Mouse (Mus musculus) forebrain, embryonic 13.5 days (tissue): ENCODE measurements at regions not wholly inside any gene's neighbourhood (a gene's known extent, or its start where the extent isn't known, plus 50 kb on each side); places are given as distances from the start of the nearest gene placed in this dataset.
"Not testable (repeated sequence)": the region's sequence is repeated elsewhere in the genome, so short reads cannot be mapped to it uniquely, and the experiment has no call there.

Experiments
- ATAC-seq: fragments of 200-750 bp; cut with Nextera tagmentation; 2 replicates; pipeline ENCODE4 v1.8.0; 2017
- H3K27ac ChIP-seq: fragments of 300-500 bp; sonication (generic); 2 replicates; pipeline ENCODE4 v1.5.1; 2015; ENCODE audit warnings: inconsistent platforms, mild to moderate bottlenecking, moderate library complexity
- H3K27me3 ChIP-seq: fragments of 300-500 bp; sonication (generic); 2 replicates; pipeline ENCODE4 v1.6.1; 2015; ENCODE audit warnings: mild to moderate bottlenecking, inconsistent platforms
- H3K36me3 ChIP-seq: fragments of 300-500 bp; sonication (generic); 2 replicates; pipeline ENCODE4 v1.6.1; 2015; ENCODE audit warnings: mild to moderate bottlenecking, inconsistent platforms; ENCODE audit not compliant: poor library complexity, severe bottlenecking
- H3K4me1 ChIP-seq: fragments of 300-500 bp; sonication (generic); 2 replicates; pipeline ENCODE4 v1.6.1; 2015; ENCODE audit warnings: inconsistent platforms
- H3K4me2 ChIP-seq: fragments of 300-500 bp; sonication (generic); 2 replicates; pipeline ENCODE4 v1.6.1; 2015; ENCODE audit warnings: inconsistent platforms, mild to moderate bottlenecking, moderate library complexity
- H3K4me3 ChIP-seq: fragments of 300-500 bp; sonication (generic); 2 replicates; pipeline ENCODE4 v1.5.1; 2015; ENCODE audit warnings: mild to moderate bottlenecking, inconsistent platforms
- H3K9ac ChIP-seq: fragments of 300-500 bp; sonication (generic); 2 replicates; pipeline ENCODE4 v1.6.1; 2015; ENCODE audit warnings: mild to moderate bottlenecking, inconsistent platforms
- H3K9me3 ChIP-seq: fragments of 300-500 bp; sonication (generic); replicated peaks from 2 replicates; pipeline ENCODE4 v1.6.1; 2016; ENCODE audit warnings: inconsistent platforms
- WGBS: fragments of 180-500 bp; shearing (Covaris S2); methylation state at CpG from one replicate; pipeline ENCODE4 v1.1.7; 2015; 5-methylcytosine and 5-hydroxymethylcytosine counted together

DNA sequence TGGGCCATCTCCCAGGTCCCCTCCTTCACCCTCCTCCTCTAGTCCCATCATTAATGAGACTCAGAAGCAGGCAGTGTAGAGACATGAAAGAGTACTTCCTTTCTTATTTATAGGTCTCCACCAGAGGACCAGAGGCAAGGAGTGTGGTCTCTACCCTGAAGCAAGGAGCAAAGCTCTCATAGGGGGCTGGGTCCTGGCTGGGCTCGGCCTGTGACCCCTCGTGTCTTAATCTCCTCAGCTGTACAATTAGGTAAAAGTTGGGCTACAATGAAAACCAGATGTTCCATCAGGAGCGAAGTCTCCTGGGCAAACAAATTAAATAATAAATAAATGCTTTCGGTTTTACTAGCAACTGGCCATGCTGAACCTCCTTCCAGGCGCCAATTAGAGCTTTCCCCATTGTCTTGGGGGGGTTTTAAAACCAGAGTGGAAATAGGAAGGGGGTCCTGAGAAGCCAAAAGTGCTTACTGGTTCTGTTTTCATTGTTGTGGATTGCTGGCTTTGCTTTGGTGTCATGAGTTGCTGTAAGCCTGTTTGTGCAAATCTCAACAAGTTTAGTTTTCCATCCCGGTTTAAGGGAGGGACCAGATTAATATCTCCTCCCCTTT, 454.2 kb upstream of the Sall1 start:
- 53% methylated on average over 6 of the region's 6 CpGs for WGBS
- Histone ChIP-seq H3K4me1 (no peaks in the 10 kb centered on the region), H3K9ac (no peak overlapping the region), H3K36me3 (no peaks in the 10 kb centered on the region), H3K9me3 (no peaks in the 10 kb centered on the region), H3K27me3 (no peaks in the 10 kb centered on the region), H3K4me3 (no peak overlapping the region), H3K27ac (no peak overlapping the region), H3K4me2 (no peak overlapping the region)
- ATAC-seq: no peak

DNA sequence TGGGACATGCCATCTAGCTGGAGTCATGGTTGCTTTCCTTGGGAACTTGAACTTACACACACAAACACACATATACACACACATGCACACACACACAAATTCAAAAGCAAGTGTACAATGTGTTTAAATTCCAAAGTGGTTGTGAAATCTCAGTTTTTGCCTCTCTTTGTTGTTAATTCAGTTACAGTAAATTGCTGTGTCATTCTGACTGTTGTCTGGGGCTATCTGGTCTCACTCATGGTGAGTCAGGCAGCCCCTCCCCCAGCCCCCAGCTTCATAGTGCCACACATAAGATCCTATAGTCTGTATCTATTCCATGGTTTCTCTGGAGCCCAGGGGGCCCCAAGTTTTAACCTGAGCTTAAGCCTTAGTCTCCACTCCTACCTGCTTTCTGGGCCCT, 448.4 kb upstream of the Sall1 start:
- Histone ChIP-seq H3K27ac (no peak overlapping the region), H3K4me1 (no peaks in the 10 kb centered on the region), H3K4me2 (no peak overlapping the region), H3K9me3 (no peaks in the 10 kb centered on the region), H3K36me3 (no peaks in the 10 kb centered on the region), H3K4me3 (no peak overlapping the region), H3K9ac (no peak overlapping the region), H3K27me3 (no peaks in the 10 kb centered on the region)
- ATAC-seq: no peak

DNA sequence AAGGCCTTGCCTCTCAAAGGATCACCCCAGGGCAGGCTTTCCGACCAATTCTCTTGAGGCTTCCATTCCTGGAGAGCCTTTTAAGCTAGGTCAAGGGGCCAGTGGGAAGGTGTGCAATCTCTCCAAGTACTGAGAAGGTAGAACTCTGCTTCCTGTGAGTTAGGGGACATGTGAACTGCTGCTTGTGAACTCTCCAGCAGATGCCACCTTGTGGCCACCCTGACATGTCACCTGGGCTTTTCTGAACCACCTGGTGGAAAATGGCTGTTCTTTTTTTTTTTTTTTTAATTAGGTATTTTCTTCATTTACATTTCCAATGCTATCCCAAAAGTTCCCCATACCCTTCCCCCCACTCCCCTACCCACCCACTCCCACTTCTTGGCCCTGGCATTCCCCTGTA, 438.5 kb upstream of the Sall1 start:
- H3K4me2 ChIP-seq, H3K27ac ChIP-seq, H3K9ac ChIP-seq, H3K9me3 ChIP-seq, H3K4me3 ChIP-seq, ATAC-seq, H3K36me3 ChIP-seq, H3K27me3 ChIP-seq: not testable (repeated sequence)
- 46% methylated on average over 1 of the region's 1 CpGs for WGBS
- peaks cover 12% of the 10 kb centered on the region for H3K4me1 ChIP-seq

DNA sequence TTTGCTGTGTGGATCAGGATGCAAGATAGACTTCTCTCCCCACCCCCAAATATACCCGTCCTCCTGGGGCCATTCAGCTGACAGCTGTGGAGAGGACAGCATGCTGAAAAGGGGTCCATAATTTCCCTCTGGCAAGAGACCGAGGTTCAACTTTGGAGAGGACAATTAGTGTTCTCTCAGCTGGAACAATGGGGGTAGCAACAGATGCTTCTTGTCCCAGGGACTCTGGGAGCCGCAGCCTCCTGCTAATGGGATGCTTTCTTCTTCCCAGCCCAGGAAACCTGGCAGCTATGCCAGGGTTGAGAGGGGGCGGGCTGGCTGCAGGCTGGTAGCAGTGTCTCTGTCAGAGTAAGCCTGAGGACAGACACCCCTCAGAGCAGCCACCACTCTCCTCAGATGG, 433.0 kb upstream of the Sall1 start:
- Histone ChIP-seq H3K9ac (no peak overlapping the region), H3K27me3 (no peaks in the 10 kb centered on the region), H3K9me3 (no peaks in the 10 kb centered on the region), H3K4me1 (peaks cover 23% of the 10 kb centered on the region), H3K4me3 (no peak overlapping the region), H3K27ac (no peak overlapping the region), H3K36me3 (no peaks in the 10 kb centered on the region), H3K4me2 (no peak overlapping the region)
- ATAC-seq: peak; percentile 75
- 20% methylated on average over 4 of the region's 4 CpGs for WGBS

DNA sequence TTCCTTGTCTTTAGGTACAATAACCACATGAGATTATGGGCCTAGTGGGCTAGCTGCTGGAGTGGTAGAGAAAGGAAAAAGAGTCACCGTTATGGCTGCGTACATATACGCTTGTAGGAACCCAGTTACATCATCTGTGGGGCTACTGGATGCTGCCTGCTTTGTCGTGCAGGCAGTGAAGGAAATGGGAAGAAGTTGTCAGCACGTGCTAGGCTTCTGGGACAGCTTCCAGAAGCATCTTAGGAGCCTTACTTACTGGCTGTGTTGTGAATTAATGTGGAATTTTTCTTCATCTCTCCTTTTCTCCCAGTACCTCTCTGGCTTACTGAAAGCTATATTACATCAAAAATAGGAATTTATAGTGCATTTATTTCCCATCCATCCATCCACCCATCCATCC, 427.2 kb upstream of the Sall1 start:
- ATAC-seq: no peak
- Histone ChIP-seq H3K4me3 (no peak overlapping the region), H3K27me3 (no peaks in the 10 kb centered on the region), H3K9ac (no peak overlapping the region), H3K4me1 (no peaks in the 10 kb centered on the region), H3K9me3 (no peaks in the 10 kb centered on the region), H3K4me2 (no peak overlapping the region), H3K36me3 (no peaks in the 10 kb centered on the region), H3K27ac (no peak overlapping the region)
- WGBS: 86% methylated on average over 5 of the region's 5 CpGs

DNA sequence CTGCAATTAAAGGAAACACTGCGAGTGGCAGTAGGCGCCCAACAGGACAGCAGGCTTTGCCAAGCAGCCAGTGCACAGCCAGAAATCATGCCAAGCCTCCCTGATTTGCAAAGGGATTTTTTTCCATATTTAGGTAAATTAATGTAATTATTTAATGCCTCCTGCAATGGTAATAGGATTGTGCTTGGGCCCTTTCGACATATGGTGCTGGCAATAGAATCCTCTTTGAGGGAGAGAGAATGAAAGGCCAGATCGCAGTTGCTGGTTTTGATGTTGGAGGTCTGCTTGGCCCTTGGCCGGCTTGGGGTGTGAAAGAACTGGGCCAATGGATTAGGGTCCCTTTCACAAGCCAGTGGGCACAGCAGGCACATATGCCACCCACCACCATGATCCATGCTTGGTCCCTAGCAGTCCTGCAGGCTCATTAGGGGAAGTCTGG, 424.8 kb upstream of the Sall1 start:
- WGBS: 69% methylated on average over 5 of the region's 5 CpGs
- peak; percentile 79; the same call in 1 of the 2 replicates for ATAC-seq
- H3K4me1 ChIP-seq: no peaks in the 10 kb centered on the region

DNA sequence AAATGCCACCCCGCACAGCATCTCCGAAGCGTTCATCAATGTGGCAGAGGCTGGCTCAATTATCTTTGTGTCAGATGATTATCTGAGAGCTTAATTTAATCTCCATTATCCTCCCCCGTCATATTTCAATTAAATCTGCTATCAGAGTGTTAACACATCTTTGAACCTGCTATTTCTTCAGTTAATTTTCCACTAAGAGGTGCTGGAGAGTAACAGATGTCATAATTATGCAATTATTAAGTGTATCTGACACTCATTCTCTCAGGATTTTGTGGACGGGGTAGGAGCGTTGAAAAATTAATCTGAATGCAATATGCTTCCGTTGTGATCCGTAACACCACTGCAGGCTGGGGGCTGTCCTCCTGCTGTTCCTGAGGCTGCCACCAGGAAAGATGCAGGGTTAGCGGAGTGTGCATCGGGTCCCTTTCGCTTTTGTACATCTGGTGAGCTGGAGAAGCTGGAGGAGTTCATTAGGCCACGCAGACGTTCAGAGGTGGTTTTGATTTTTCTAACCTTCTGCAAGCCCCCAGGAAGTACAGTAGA, 421.3 kb upstream of the Sall1 start:
- Histone ChIP-seq H3K4me3 (no peak overlapping the region), H3K27ac (no peak overlapping the region), H3K36me3 (no peaks in the 10 kb centered on the region), H3K4me2 (no peak overlapping the region), H3K9me3 (no peaks in the 10 kb centered on the region), H3K9ac (no peak overlapping the region), H3K4me1 (no peaks in the 10 kb centered on the region), H3K27me3 (0 out of 2 replicates have a peak, but pooled peaks cover 3% of the 10 kb centered on the region)
- ATAC-seq: 0 out of 2 replicates have a peak, but pooled peaks have one; percentile 41
- 63% methylated on average over 13 of the region's 13 CpGs for WGBS

More for the DNA sequence above, 424.8 kb upstream of the Sall1 start:
- Histone ChIP-seq H3K27me3 (no peaks in the 10 kb centered on the region), H3K9me3 (no peaks in the 10 kb centered on the region), H3K4me3 (no peak overlapping the region), H3K9ac (no peak overlapping the region), H3K4me2 (no peak overlapping the region), H3K36me3 (no peaks in the 10 kb centered on the region), H3K27ac (no peak overlapping the region)

DNA sequence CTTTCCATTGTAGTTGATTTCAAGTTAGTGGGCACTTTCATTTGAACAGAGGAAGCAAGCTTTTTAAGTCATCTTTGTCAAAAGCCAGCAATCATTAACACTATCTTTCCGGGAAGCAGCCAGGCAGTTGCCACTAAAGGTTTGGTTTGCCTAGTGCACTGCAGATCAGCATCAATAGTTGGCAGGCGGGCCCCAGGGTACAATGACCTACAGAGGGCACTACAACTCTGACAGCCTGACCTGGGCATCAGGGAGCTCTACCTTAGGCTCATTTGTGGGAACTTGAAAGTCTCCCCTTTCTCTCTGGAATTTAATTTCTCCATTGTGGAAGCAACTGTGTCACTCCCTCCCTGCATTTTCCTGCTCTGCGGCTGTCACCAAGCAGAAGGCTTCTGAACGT, 412.6 kb upstream of the Sall1 start:
- H3K4me2 ChIP-seq: no peak overlapping the region
- no peak overlapping the region for H3K4me3 ChIP-seq
- H3K27me3 ChIP-seq: 0 out of 2 replicates have a peak, but pooled peaks cover 5% of the 10 kb centered on the region
- no peaks in the 10 kb centered on the region for H3K4me1 ChIP-seq
- H3K9me3 ChIP-seq: 0 out of 2 replicates have a peak, but pooled peaks cover 3% of the 10 kb centered on the region
- H3K36me3 ChIP-seq: no peaks in the 10 kb centered on the region
- H3K9ac ChIP-seq: no peak overlapping the region
- no peak overlapping the region for H3K27ac ChIP-seq
- ATAC-seq: no peak
- 60% methylated on average over 4 of the region's 4 CpGs for WGBS

DNA sequence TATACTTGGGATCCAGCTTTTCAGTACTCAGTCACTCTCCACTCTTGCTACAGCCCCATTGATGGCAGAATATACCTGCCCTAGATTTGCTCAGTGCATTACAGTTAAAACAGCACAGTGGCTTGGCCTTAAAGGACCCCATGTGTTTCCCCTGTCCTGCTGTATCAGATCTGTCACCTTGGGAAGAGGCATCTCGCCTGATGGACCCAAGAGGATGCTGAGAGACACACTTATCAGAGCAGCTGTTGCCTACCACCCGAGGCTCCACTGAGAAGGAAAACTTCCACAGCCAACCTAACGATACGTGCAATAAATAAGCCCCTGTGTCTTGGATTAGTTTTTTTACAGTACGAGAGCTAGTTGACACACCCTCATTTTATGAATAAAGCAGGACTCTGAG, 411.8 kb upstream of the Sall1 start:
- Histone ChIP-seq H3K27ac (no peak overlapping the region), H3K4me1 (no peaks in the 10 kb centered on the region), H3K9ac (no peak overlapping the region), H3K4me3 (no peak overlapping the region), H3K27me3 (0 out of 2 replicates have a peak, but pooled peaks cover 5% of the 10 kb centered on the region), H3K4me2 (no peak overlapping the region), H3K36me3 (no peaks in the 10 kb centered on the region), H3K9me3 (0 out of 2 replicates have a peak, but pooled peaks cover 3% of the 10 kb centered on the region)
- no peak for ATAC-seq
- WGBS: 77% methylated on average over 5 of the region's 5 CpGs

DNA sequence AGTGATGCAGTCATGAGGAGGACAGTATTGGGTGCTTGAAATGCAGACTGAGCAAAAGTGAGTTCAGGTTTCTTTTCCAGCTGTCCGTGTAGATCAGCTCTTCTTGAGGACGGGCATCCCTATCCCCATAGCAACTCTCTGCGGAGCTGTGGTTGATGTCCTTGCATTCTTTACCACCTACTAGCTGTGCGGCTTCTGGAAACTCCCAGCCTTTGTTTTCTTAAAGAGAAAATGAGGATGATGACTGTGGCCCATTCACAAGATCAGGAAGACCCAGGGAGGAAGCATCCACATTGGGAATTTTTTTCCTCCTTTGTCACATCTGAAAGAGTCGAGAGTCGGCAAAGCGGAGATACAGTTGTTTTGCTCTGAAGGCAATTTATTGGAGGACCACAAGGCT, 410.2 kb upstream of the Sall1 start:
- Histone ChIP-seq H3K9ac (no peak overlapping the region), H3K27me3 (no peaks in the 10 kb centered on the region), H3K36me3 (no peaks in the 10 kb centered on the region), H3K4me3 (no peak overlapping the region), H3K27ac (no peak overlapping the region), H3K4me1 (no peaks in the 10 kb centered on the region), H3K9me3 (0 out of 2 replicates have a peak, but pooled peaks cover 3% of the 10 kb centered on the region), H3K4me2 (no peak overlapping the region)
- 84% methylated on average over 7 of the region's 7 CpGs for WGBS
- ATAC-seq: no peak

DNA sequence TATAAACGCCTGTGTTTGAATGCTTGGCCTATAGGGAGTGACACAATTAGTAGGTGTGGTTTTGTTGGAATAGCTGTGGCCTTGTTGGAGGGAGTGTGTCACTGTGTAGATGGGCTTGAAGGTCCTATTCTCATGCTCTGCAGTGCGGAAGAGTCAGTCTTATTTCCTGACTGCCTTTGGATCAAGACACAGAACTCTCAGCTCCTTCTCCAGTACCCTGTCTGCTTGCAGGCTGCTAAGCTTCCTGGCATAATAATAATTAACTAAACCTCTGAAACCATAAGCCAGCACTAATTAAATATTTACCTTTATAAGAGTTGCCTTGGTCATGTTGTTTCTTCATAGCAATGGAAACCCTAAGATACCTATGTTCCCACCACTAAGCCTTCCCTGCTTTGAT, 409.8 kb upstream of the Sall1 start:
- Histone ChIP-seq H3K4me3 (no peak overlapping the region), H3K27ac (no peak overlapping the region), H3K4me2 (no peak overlapping the region), H3K9ac (no peak overlapping the region), H3K9me3 (0 out of 2 replicates have a peak, but pooled peaks cover 3% of the 10 kb centered on the region), H3K27me3 (no peaks in the 10 kb centered on the region), H3K36me3 (no peaks in the 10 kb centered on the region), H3K4me1 (no peaks in the 10 kb centered on the region)
- ATAC-seq: no peak
- WGBS: 81% methylated on average over 2 of the region's 2 CpGs

DNA sequence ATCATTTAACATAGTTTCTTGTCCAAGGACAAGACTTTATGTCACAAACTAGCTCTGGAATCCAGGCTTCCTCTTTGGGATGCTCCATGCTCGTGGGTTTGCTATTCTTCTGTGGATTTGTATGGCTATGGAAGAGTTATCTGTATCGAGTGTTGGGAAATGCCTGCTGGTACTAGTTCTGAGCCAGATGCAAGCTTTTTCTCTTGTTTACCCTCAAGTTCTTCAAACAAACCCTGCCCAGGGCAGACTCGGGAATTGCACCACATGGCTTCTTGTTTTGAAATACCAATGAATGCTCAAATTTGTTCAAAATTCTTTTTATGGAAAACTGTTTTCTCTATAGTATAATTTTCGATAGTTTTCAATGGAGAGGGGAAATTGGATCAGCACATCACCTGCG, 400.5 kb upstream of the Sall1 start:
- H3K4me1 ChIP-seq: 0 out of 2 replicates have a peak, but pooled peaks cover 1% of the 10 kb centered on the region
- H3K27ac ChIP-seq: no peak overlapping the region
- no peaks in the 10 kb centered on the region for H3K27me3 ChIP-seq
- no peak for ATAC-seq
- WGBS: 85% methylated on average over 5 of the region's 5 CpGs
- H3K4me3 ChIP-seq: no peak overlapping the region
- H3K36me3 ChIP-seq: no peaks in the 10 kb centered on the region
- no peak overlapping the region for H3K4me2 ChIP-seq
- no peaks in the 10 kb centered on the region; the same call in 1 of the 2 replicates for H3K9me3 ChIP-seq
- no peak overlapping the region for H3K9ac ChIP-seq

DNA sequence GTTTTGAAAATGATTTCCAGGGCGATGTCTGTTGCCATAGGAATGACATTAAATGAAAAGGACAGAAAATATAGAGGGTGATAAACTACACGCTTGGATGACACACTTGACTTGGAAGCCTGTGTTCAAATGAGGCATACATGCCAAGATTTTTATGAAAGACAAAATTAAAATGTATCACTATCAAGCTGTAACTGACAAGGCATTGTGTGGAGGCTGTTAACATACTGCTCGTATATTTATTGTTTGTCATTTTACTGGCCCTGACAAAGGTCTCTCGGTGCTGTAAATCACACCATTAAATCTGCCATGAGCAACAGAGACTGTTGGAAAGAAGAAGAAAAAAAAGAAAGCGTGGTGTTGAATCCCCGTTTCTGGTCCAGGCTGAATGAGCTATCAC, 395.3 kb upstream of the Sall1 start:
- no peak overlapping the region for H3K27ac ChIP-seq
- 0 out of 2 replicates have a peak, but pooled peaks cover 4% of the 10 kb centered on the region for H3K4me1 ChIP-seq
- no peaks in the 10 kb centered on the region for H3K36me3 ChIP-seq
- H3K27me3 ChIP-seq: no peaks in the 10 kb centered on the region
- WGBS: 81% methylated on average over 6 of the region's 6 CpGs
- no peak for ATAC-seq
- H3K4me3 ChIP-seq: no peak overlapping the region
- H3K9me3 ChIP-seq: no peaks in the 10 kb centered on the region; the same call in 1 of the 2 replicates
- H3K9ac ChIP-seq: no peak overlapping the region
- H3K4me2 ChIP-seq: no peak overlapping the region
